Mouse (Mus musculus) kidney, adult 2 months (tissue): ENCODE measurements around the gene Litaf. TPM values are rescaled to one million over a fixed set of nuclear protein-coding genes. Genes with fewer than 3 reads are reported as not detected.
"Not testable (repeated sequence)": the region's sequence is repeated elsewhere in the genome, so short reads cannot be mapped to it uniquely, and the experiment has no call there.

Source experiments
- DNase-seq: peaks from one replicate; pipeline ENCODE4 v3.0.0; 2021
- H3K27ac ChIP-seq: fragments of 200-500 bp; 2 replicates; pipeline ENCODE4 v1.5.1; 2012; ENCODE audit warnings: low read depth, low read length, control low read depth, inconsistent platforms; ENCODE audit not compliant: insufficient read depth
- H3K27me3 ChIP-seq: fragments of 200-500 bp; replicated peaks from 2 replicates; pipeline ENCODE4 v1.6.1; 2012; ENCODE audit warnings: mild to moderate bottlenecking, moderate library complexity, low read length, inconsistent platforms; ENCODE audit not compliant: control insufficient read depth, insufficient read depth
- H3K36me3 ChIP-seq: fragments of 200-500 bp; 2 replicates; pipeline ENCODE4 v1.6.1; 2012; ENCODE audit warnings: mild to moderate bottlenecking, moderate library complexity, low read length, inconsistent platforms; ENCODE audit not compliant: control insufficient read depth, insufficient read depth
- H3K4me1 ChIP-seq: fragments of 200-500 bp; 2 replicates; pipeline ENCODE4 v1.6.1; 2011; ENCODE audit warnings: low read length; ENCODE audit not compliant: control insufficient read depth, insufficient read depth
- H3K4me3 ChIP-seq: fragments of 200-500 bp; 2 replicates; pipeline ENCODE4 v1.5.1; 2011; ENCODE audit warnings: mild to moderate bottlenecking, low read depth, low read length, control low read depth; ENCODE audit not compliant: insufficient read depth
- CTCF ChIP-seq: fragments of 200-500 bp; conservative IDR thresholded peaks from 2 replicates; pipeline ENCODE4 v1.5.1; 2011; ENCODE audit warnings: low read depth, mild to moderate bottlenecking, control low read depth, low read length, moderate library complexity, mixed read lengths; ENCODE audit not compliant: insufficient read depth, insufficient read length
- POLR2A ChIP-seq: fragments of 200-500 bp; IDR thresholded peaks from one replicate; pipeline ENCODE4 v1.6.1; 2011; ENCODE audit warnings: low read depth, low read length, control low read depth
- WGBS: fragments of 180-500 bp; shearing (Covaris S2); methylation state at CpG from one replicate; pipeline ENCODE4 v1.1.7; 2018; 5-methylcytosine and 5-hydroxymethylcytosine counted together
- polyA plus RNA-seq: library from polyadenylated mRNA; depleted of rRNA; stranded (reverse); fragments of >200 nt; gene quantifications from 2 replicates; pipeline ENCODE4 v1.2.3, GENCODE M21; 2012

Gene Litaf
- polyA plus RNA-seq, 1 experiment = 125 TPM

DNA sequence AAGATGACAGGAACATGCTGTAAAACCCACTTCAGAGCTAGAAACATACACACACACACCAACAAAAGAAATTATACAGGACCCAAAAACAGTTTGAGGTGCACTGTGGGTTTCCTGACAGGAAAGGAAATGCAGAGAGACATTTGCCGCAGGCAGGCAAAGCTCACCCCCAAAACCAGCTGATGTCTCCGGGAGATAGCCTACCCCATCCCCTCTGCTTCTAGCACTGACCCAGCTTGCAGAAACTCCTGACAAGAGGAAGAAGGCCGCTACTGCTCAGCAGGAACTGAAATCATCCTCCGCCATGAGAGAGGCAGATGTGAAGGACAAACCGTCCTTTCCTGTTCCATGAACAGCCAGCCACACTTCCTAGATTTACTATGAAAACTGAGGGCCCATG is 96.6 kb downstream of the Litaf start:
- peak overlapping the region; percentile 18; the same call in 1 of the 2 replicates for H3K27ac ChIP-seq
- H3K4me3 ChIP-seq = no peak overlapping the region
- 49% methylated on average over 5 of the region's 5 CpGs for WGBS
- no peak for TF ChIP-seq CTCF
- TF ChIP-seq POLR2A = no peak
- H3K4me1 ChIP-seq = peaks cover 22% of the 10 kb centered on the region
- H3K27me3 ChIP-seq = no peaks in the 10 kb centered on the region
- H3K36me3 ChIP-seq = no peaks in the 10 kb centered on the region
- DNase-seq = no peak

DNA sequence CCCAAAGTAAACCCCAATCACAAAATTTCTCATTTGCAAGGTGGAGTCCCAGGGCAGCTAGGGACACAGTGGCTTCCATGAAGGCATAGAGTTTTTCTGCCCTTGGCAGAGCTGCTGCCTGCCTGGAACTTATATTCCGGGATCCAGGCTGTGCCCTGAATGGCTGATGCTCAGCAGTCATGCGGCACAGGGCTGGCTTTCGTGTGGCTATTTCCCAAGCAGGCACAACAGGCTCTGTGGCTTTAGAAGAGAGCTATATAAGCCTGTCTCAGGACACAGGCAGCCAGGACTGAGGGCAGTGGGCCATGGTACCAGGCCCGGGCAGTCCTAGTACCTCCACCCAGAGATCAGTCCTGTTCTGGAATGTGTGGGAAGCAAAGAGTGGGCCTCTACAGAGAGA is 97.7 kb downstream of the Litaf start:
- TF ChIP-seq POLR2A (no peak), CTCF (no peak)
- peak overlapping the region; percentile 61 for H3K27ac ChIP-seq
- H3K4me3 ChIP-seq = no peak overlapping the region
- WGBS = 58% methylated on average over 4 of the region's 4 CpGs
- DNase-seq = peak; percentile 72
- peaks cover 18% of the 10 kb centered on the region for H3K4me1 ChIP-seq
- H3K36me3 ChIP-seq = no peaks in the 10 kb centered on the region
- H3K27me3 ChIP-seq = no peaks in the 10 kb centered on the region

DNA sequence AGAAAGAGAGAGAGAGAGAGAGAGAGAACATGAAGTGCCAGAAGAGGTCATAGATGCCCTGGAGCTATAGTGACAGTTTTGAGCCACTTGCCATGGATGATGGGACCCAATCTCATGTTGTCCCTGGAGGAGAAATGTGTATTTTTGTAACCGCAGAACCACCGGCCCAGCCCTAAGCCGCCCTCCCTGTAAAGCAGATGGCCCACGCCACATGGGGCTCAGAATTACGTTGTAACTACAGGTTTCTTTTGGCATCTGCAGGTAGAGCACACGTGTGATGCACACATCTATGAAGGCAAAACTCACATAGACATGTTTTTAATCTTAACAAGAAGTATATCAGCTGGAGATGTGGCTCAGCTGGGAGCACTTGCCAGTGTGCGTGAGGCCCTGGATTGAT is 98.2 kb downstream of the Litaf start:
- Histone ChIP-seq H3K4me1 (peaks cover 18% of the 10 kb centered on the region), H3K27ac (peak overlapping the region; percentile 24), H3K27me3 (no peaks in the 10 kb centered on the region), H3K36me3 (no peaks in the 10 kb centered on the region), H3K4me3 (no peak overlapping the region)
- TF ChIP-seq CTCF = no peak
- 77% methylated on average over 7 of the region's 7 CpGs for WGBS
- DNase-seq = no peak

DNA sequence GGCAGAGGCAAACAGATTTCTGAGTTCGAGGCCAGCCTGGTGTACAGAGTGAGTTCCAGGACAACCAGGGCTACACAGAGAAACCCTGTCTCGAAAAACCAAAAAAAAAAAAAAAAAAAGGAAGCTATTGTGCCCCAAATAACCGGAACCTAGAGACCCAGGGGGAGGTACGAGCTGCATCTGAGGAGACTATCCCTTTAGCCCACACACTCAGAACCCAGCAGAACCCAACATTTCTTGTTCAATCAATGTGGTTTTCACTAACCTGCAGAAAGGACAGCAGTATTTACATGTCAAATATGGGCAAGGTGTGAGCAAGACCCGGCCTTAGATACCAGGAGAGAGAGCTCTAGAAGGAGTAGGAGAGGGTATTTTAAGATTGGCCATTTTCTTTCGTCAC is 98.9 kb downstream of the Litaf start:
- Histone ChIP-seq H3K4me3 (no peak overlapping the region), H3K36me3 (no peaks in the 10 kb centered on the region), H3K4me1 (peaks cover 11% of the 10 kb centered on the region), H3K27ac (no peak overlapping the region), H3K27me3 (no peaks in the 10 kb centered on the region)
- TF ChIP-seq POLR2A (no peak), CTCF (no peak)
- DNase-seq = no peak
- WGBS = 87% methylated on average over 6 of the region's 6 CpGs

DNA sequence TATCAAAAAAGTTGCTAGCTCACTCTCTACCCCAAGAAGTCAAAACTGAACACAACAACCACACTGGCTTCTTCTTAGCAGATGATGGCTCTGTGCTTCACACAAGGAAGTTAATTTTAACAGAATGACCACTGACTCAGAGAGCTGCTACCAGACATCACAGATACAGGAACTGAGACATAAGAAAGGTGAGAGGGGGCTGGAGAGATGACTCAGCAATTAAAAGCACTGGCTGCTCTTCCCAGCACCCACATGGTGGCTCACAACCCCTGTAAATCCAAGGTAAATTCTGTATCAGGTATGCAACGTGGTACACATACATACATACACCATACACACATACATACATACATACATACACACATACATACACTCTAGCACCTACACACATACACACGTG is 100.9 kb downstream of the Litaf start:
- H3K27me3 ChIP-seq = no peaks in the 10 kb centered on the region
- 86% methylated on average over 2 of the region's 2 CpGs for WGBS
- no peak for TF ChIP-seq POLR2A
- no peak for TF ChIP-seq CTCF
- peaks cover 2% of the 10 kb centered on the region for H3K36me3 ChIP-seq
- DNase-seq = no peak
- H3K27ac ChIP-seq = no peak overlapping the region
- peaks cover 4% of the 10 kb centered on the region; the same call in 1 of the 2 replicates for H3K4me1 ChIP-seq
- no peak overlapping the region for H3K4me3 ChIP-seq

DNA sequence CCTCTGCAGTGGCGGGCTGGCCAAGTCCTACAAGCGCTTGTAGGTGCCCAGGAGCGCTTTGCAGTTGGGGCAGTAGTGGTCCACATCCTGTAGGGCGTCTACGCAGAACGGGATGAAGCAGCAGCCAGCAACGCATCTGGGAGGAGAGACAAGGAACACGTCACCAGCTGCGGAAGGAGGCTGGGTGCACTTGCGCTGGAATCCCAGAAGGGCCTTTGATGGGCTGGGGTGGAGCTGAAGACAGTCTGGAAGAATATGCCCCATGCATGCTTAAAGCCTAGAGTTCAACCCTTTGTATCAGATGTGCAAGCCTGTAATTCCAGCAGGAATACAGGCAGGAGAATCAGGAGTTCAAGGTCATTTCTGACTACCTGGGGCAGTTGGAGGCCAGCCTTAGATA is 105.0 kb downstream of the Litaf start:
- H3K4me1 ChIP-seq = no peaks in the 10 kb centered on the region
- H3K36me3 ChIP-seq = peaks cover 2% of the 10 kb centered on the region
- WGBS = 95% methylated on average over 10 of the region's 10 CpGs
- DNase-seq = no peak
- H3K27me3 ChIP-seq = no peaks in the 10 kb centered on the region
- TF ChIP-seq CTCF (no peak), POLR2A (no peak)
- H3K27ac ChIP-seq = no peak overlapping the region
- no peak overlapping the region for H3K4me3 ChIP-seq

DNA sequence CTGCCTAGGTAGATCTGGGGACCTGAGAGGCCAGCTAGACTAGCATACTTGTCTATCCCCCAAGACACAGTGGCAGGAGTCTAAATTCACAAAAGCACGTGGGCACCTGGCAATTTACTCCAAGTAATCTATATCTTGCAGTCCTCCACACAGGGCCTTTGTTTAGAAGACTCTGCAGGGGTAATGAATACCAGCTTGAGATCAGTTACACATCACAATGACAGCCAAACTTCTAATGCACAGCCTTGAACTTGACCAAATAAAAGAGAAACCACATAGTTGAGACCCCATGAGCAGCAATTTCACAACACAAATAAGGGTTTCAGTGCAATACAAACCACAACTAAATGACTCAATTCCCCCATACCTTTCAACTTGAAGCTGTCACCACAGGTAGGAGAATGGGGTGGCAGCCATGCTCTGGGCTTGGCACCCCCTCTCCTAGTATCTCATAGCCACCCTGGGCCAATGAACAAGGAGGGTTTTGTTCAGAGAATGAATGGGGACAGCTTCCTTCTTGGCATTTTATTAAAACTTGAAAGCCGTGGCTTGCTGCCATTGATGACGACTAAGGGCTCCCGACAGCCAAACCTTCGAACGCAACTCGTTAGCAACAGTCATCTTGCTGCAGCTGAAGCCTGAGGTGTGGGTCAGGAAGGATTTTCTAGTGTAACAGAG is 107.1 kb downstream of the Litaf start:
- no peaks in the 10 kb centered on the region for H3K4me1 ChIP-seq
- no peak overlapping the region for H3K27ac ChIP-seq
- peaks cover 2% of the 10 kb centered on the region for H3K36me3 ChIP-seq
- no peaks in the 10 kb centered on the region for H3K27me3 ChIP-seq
- no peak overlapping the region for H3K4me3 ChIP-seq
- TF ChIP-seq CTCF = no peak
- no peak for TF ChIP-seq POLR2A
- DNase-seq = no peak
- 75% methylated on average over 7 of the region's 7 CpGs for WGBS

DNA sequence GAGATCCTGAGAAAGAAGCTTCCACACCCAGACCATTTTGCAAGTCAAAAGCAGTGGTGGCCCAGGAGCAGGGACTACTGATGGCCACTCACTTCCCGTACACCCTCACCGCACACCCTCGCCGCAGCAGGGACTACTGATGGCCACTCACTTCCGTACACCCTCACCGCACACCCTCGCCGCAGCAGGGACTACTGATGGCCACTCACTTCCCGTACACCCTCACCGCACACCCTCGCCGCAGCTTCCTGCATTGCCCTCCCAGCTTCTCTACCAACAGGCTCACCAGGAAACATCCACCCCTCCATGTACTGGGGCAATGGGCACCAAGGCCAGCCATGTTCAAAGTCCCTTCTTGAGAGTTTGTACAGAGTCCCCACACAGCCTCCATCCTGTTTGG is 107.7 kb downstream of the Litaf start:
- not testable (repeated sequence) for H3K4me1 ChIP-seq, H3K27ac ChIP-seq, H3K4me3 ChIP-seq, H3K36me3 ChIP-seq, H3K27me3 ChIP-seq, DNase-seq
- WGBS = 96% methylated on average over 12 of the region's 12 CpGs
